Mouse (Mus musculus) gonadal fat pad, adult 2 months (tissue): Measurements from ENCODE around the gene Tmem185a. TPM values are rescaled to one million over a fixed set of nuclear protein-coding genes. Genes with fewer than 3 reads are reported as not detected.
"Not testable (repeated sequence)": the region's sequence is repeated elsewhere in the genome, so short reads cannot be mapped to it uniquely, and the experiment has no call there.

Experiments used
- DNase-seq: peaks from one replicate; pipeline ENCODE4 v3.0.0-alpha.2; 2012; ENCODE audit warnings: low read depth
- polyA plus RNA-seq: library from polyadenylated mRNA; depleted of rRNA; stranded (reverse); fragments of >200 nt; gene quantifications from 2 replicates; pipeline ENCODE4 v1.2.3, GENCODE M21; 2012; rRNA removed

The Tmem185a gene
- 36.9 and 43.4 TPM in 2 replicates for polyA plus RNA-seq

- DNase-seq = no peak
These were observed at the start of gene Tmem185a for GRCm38 (mm10) chrX:70476792-70477776. Gene Tmem185a (minus strand): TSS chrX:70477180.

- DNase-seq = not testable (repeated sequence)
These were observed 37.4 kb upstream of the Tmem185a start for GRCm38 (mm10) chrX:70514413-70514812.

- DNase-seq = not testable (repeated sequence)
These were observed 10.3 kb upstream of the Tmem185a start for GRCm38 (mm10) chrX:70487328-70487727.

- DNase-seq = no peak
These were observed 5.2 kb upstream of the Tmem185a start for GRCm38 (mm10) chrX:70482154-70482553.

- no peak for DNase-seq
These were observed 1.7 kb upstream of the Tmem185a start for GRCm38 (mm10) chrX:70478701-70479100.

- no peak for DNase-seq
These were observed 1.7 kb downstream of the Tmem185a start for GRCm38 (mm10) chrX:70475215-70475765.

- DNase-seq = no peak
These were observed 10.1 kb downstream of the Tmem185a start for GRCm38 (mm10) chrX:70466897-70467296.

GRCm38 (mm10) chrX:70465489-70465888 is 11.5 kb downstream of the Tmem185a start:
- peak; percentile 79 for DNase-seq

- no peak for DNase-seq
These were observed 13.4 kb downstream of the Tmem185a start for GRCm38 (mm10) chrX:70463621-70464020.

- DNase-seq = not testable (repeated sequence)
These were observed 24.6 kb downstream of the Tmem185a start for GRCm38 (mm10) chrX:70452359-70452758.

- not testable (repeated sequence) for DNase-seq
These were observed 51.5 kb downstream of the Tmem185a start for GRCm38 (mm10) chrX:70425473-70425872.

Other genes starting within 250 kb of the Tmem185a start
- 23.4 and 31.0 TPM in 2 replicates for gene Ids, start 112.1 kb downstream of the Tmem185a start, polyA plus RNA-seq
- gene 1110012L19Rik, start 91.3 kb downstream of the Tmem185a start, polyA plus RNA-seq = 9.4 and 12.5 TPM in 2 replicates